Mouse (Mus musculus): ENCODE results near the gene Isoc2b. TPM values are rescaled to one million over a fixed set of nuclear protein-coding genes. Genes with fewer than 3 reads are reported as not detected.
A peak's percentile ranks its signal among the peaks of the same experiment; 100 is the strongest.
"Not testable (repeated sequence)": the region's sequence is repeated elsewhere in the genome, so short reads cannot be mapped to it uniquely, and the experiment has no call there.

The Isoc2b gene
- total RNA-seq (2021), result 1 to 10 TPM; 1.6 to 2.3 TPM

- no peak for DNase-seq
Observed at GRCm38 (mm10) chr7:4870133-4870532, at the start of gene Isoc2b. Gene Isoc2b (minus strand): TSS chr7:4870258.

- no peak for DNase-seq
Observed at GRCm38 (mm10) chr7:4919096-4919495, 49.0 kb upstream of the Isoc2b start.

GRCm38 (mm10) chr7:4918681-4919080 is 48.6 kb upstream of the Isoc2b start:
- DNase-seq, result no peak

- DNase-seq, result no peak
Observed at GRCm38 (mm10) chr7:4917494-4917893, 47.4 kb upstream of the Isoc2b start.

- DNase-seq, result no peak
Observed at GRCm38 (mm10) chr7:4915669-4916416, 45.8 kb upstream of the Isoc2b start.

GRCm38 (mm10) chr7:4915007-4915665 is 45.1 kb upstream of the Isoc2b start, which contains the start of gene Zfp628:
Gene Zfp628 (plus strand): TSS chr7:4915217.
- DNase-seq, result peak; percentile 95

GRCm38 (mm10) chr7:4912248-4912647 is 42.2 kb upstream of the Isoc2b start:
- no peak for DNase-seq

GRCm38 (mm10) chr7:4911561-4911960 is 41.5 kb upstream of the Isoc2b start:
- peak; percentile 82 for DNase-seq

- no peak for DNase-seq
Observed at GRCm38 (mm10) chr7:4906466-4906950, 36.5 kb upstream of the Isoc2b start, which contains the start of gene Gm36210. Gene Gm36210 (minus strand): TSS chr7:4906516.

GRCm38 (mm10) chr7:4902404-4902803 is 32.3 kb upstream of the Isoc2b start:
- DNase-seq, result no peak

GRCm38 (mm10) chr7:4901171-4901570 is 31.1 kb upstream of the Isoc2b start:
- DNase-seq, result peak; percentile 63

- no peak for DNase-seq
Observed at GRCm38 (mm10) chr7:4900523-4900851, 30.4 kb upstream of the Isoc2b start.

- DNase-seq, result no peak
Observed at GRCm38 (mm10) chr7:4899649-4900522, 29.8 kb upstream of the Isoc2b start.

GRCm38 (mm10) chr7:4898851-4899648 is 29.0 kb upstream of the Isoc2b start:
- no peak for DNase-seq

- DNase-seq, result no peak
Observed at GRCm38 (mm10) chr7:4895186-4895585, 25.1 kb upstream of the Isoc2b start.

GRCm38 (mm10) chr7:4886680-4887079 is 16.6 kb upstream of the Isoc2b start:
- DNase-seq, result no peak

GRCm38 (mm10) chr7:4879036-4879435 is 9.0 kb upstream of the Isoc2b start:
- not testable (repeated sequence) for DNase-seq

- DNase-seq, result no peak
Observed at GRCm38 (mm10) chr7:4878186-4878585, 8.1 kb upstream of the Isoc2b start.

GRCm38 (mm10) chr7:4877226-4877625 is 7.2 kb upstream of the Isoc2b start:
- no peak for DNase-seq

- DNase-seq, result peak; percentile 90
Observed at GRCm38 (mm10) chr7:4876753-4877221, 6.7 kb upstream of the Isoc2b start, which contains the start of gene Isoc2a. Gene Isoc2a (plus strand): TSS chr7:4877153.

GRCm38 (mm10) chr7:4866631-4867180 is 3.4 kb downstream of the Isoc2b start:
- no peak for DNase-seq
